Mouse (Mus musculus): ENCODE data around the gene Tbc1d13. TPM values are rescaled to one million over a fixed set of nuclear protein-coding genes. Genes with fewer than 3 reads are reported as not detected.
A peak's percentile ranks its signal among the peaks of the same experiment; 100 is the strongest.

Tbc1d13 gene
- total and polyA plus RNA-seq, 3 experiments, result 25.9 to 36.8 (median 32.1) TPM

- in situ Hi-C loops (cut with MboI; ENCODE audit: low pct_ligation_motif_present, low pct_unique_long_range_greater_than_20kb, low sequenced_read_pairs) (no loop called here), dilution Hi-C loops (cut with MboI; ENCODE audit: extremely low pct_ligation_motif_present, extremely low pct_unique_long_range_greater_than_20kb, low sequenced_read_pairs) (no loop called here)
- Histone ChIP-seq H3K9ac (ENCODE audit: insufficient read depth, low read depth) (no peak overlapping the region), H3K4me1 (ENCODE audit: control insufficient read depth in 1 of 2, insufficient read depth in 2 of 2) (peaks cover 0 to 18% of the 10 kb centered on the region in 2 experiments; a peak in 2 of 4 replicates), H3K79me2 (replicated peaks; ENCODE audit: control insufficient read depth, extremely low read depth, insufficient read depth, poor library complexity, severe bottlenecking) (no peaks in the 10 kb centered on the region), H3K27me3 (replicated peaks) (no peaks in the 10 kb centered on the region), H3K9me3 (replicated peaks; ENCODE audit: low read length) (no peaks in the 10 kb centered on the region), H3K4me2 (ENCODE audit: insufficient read depth, low read depth, poor library complexity, severe bottlenecking) (no peak overlapping the region), H3K27ac (ENCODE audit: insufficient read depth, low read depth) (no peak overlapping the region), H3K36me3 (replicated peaks in 1 of 2; ENCODE audit: control insufficient read depth in 1 of 2, insufficient read depth in 1 of 2, low read length in 1 of 2) (no peaks in the 10 kb centered on the region), H3K4me3 (replicated peaks in 1 of 3; ENCODE audit: low read depth in 2 of 3, low read length in 2 of 3, poor library complexity in 1 of 3) (no peak overlapping the region)
- TF ChIP-seq RAD21 (IDR thresholded peaks at IDR 0.05; ENCODE audit: low read depth, low read length) (peak; percentile 46), ZNF384 (IDR thresholded peaks at IDR 0.05; ENCODE audit: low read depth, low read length) (peak; percentile 50), MAX (IDR thresholded peaks at IDR 0.05; ENCODE audit: low read length) (peak; percentile 48; the same call in 1 of the 2 replicates), MYC (IDR thresholded peaks at IDR 0.05; ENCODE audit: low read depth, low read length) (peak; percentile 91), SMC3 (IDR thresholded peaks at IDR 0.05; ENCODE audit: low read depth, low read length) (peak; percentile 58), MEF2A (IDR thresholded peaks at IDR 0.05; ENCODE audit: borderline replicate concordance, low read depth, low read length) (no peak), NRF1 (IDR thresholded peaks at IDR 0.05; ENCODE audit: low read depth, low read length) (no peak), ELF1 (IDR thresholded peaks at IDR 0.05; ENCODE audit: low read depth, low read length) (peak; percentile 23; the same call in 1 of the 2 replicates), CTCF (conservative IDR thresholded peaks at IDR 0.05 in 1 of 2, IDR thresholded peaks at IDR 0.05 in 1 of 2; ENCODE audit: low read depth in 2 of 2, low read length in 2 of 2) (peak; percentile 30 to 88; a peak in 3 of 4 replicates)
- peak; percentile 49 for DNase-seq (ENCODE audit: extremely low read depth)
Observed at GRCm38 (mm10) chr2:30128789-30129188, 4.8 kb upstream of the Tbc1d13 start.

- no peak for TF ChIP-seq MEF2A (IDR thresholded peaks at IDR 0.05; ENCODE audit: borderline replicate concordance, low read depth, low read length)
- TF ChIP-seq TBP (conservative IDR thresholded peaks at IDR 0.05; ENCODE audit: low read depth, low read length), result no peak
- TF ChIP-seq KAT2A (IDR thresholded peaks at IDR 0.05; ENCODE audit: insufficient replicate concordance, low read length), result no peak
- TF ChIP-seq GABPA (IDR thresholded peaks at IDR 0.05; ENCODE audit: insufficient replicate concordance, low read depth, low read length), result no peak
- no peak for TF ChIP-seq TCF12 (IDR thresholded peaks at IDR 0.05; ENCODE audit: low read depth, low read length)
- no peak for TF ChIP-seq NELFE (IDR thresholded peaks at IDR 0.05; ENCODE audit: low read depth, low read length)
- TF ChIP-seq JUN (IDR thresholded peaks at IDR 0.05; ENCODE audit: insufficient read depth, low read depth, low read length), result no peak
- no peak for TF ChIP-seq BHLHE40 (IDR thresholded peaks at IDR 0.05; ENCODE audit: low read depth, low read length)
- TF ChIP-seq RAD21 (IDR thresholded peaks at IDR 0.05; ENCODE audit: low read depth, low read length), result no peak
- no peak for TF ChIP-seq POLR2AphosphoS2 (IDR thresholded peaks at IDR 0.05; ENCODE audit: low read depth, low read length)
- no peak for TF ChIP-seq SMC3 (IDR thresholded peaks at IDR 0.05; ENCODE audit: low read depth, low read length)
- TF ChIP-seq MYC (IDR thresholded peaks at IDR 0.05; ENCODE audit: low read depth, low read length), result no peak
- TF ChIP-seq E2F4 (IDR thresholded peaks at IDR 0.05; ENCODE audit: insufficient replicate concordance, low read depth, low read length), result no peak
- TF ChIP-seq UBTF (IDR thresholded peaks at IDR 0.05; ENCODE audit: low read depth, low read length), result no peak
- Histone ChIP-seq H3K9ac (ENCODE audit: insufficient read depth, low read depth) (no peak overlapping the region), H3K27me3 (replicated peaks) (no peaks in the 10 kb centered on the region), H3K36me3 (replicated peaks in 1 of 2; ENCODE audit: control insufficient read depth in 1 of 2, insufficient read depth in 1 of 2, low read length in 1 of 2) (peaks cover 0 to 1% of the 10 kb centered on the region in 2 experiments), H3K27ac (ENCODE audit: insufficient read depth, low read depth) (no peak overlapping the region), H3K4me1 (ENCODE audit: control insufficient read depth in 1 of 2, insufficient read depth in 2 of 2) (peaks cover 0 to 23% of the 10 kb centered on the region in 2 experiments; a peak in 2 of 4 replicates), H3K4me2 (ENCODE audit: insufficient read depth, low read depth, poor library complexity, severe bottlenecking) (no peak overlapping the region), H3K4me3 (replicated peaks in 1 of 3; ENCODE audit: low read depth in 2 of 3, low read length in 2 of 3, poor library complexity in 1 of 3) (no peak overlapping the region), H3K79me2 (replicated peaks; ENCODE audit: control insufficient read depth, extremely low read depth, insufficient read depth, poor library complexity, severe bottlenecking) (no peaks in the 10 kb centered on the region), H3K9me3 (replicated peaks; ENCODE audit: low read length) (no peaks in the 10 kb centered on the region)
- dilution Hi-C loops (cut with MboI; ENCODE audit: extremely low pct_ligation_motif_present, extremely low pct_unique_long_range_greater_than_20kb, low sequenced_read_pairs) (no loop called here), in situ Hi-C loops (cut with MboI; ENCODE audit: low pct_ligation_motif_present, low pct_unique_long_range_greater_than_20kb, low sequenced_read_pairs) (no loop called here)
- no peak for DNase-seq (ENCODE audit: extremely low read depth)
Observed at GRCm38 (mm10) chr2:30130156-30130555, 3.4 kb upstream of the Tbc1d13 start.
